Mouse (Mus musculus) liver, postnatal 0 days (tissue): ENCODE measurements around the gene Gm17542.

Experiments used
- CTCF ChIP-seq: sonication (generic); IDR thresholded peaks from 2 replicates; pipeline ENCODE4 v1.5.1; 2016; ENCODE audit warnings: antibody characterized with exemption, low read depth
- EP300 ChIP-seq: IDR thresholded peaks from 2 replicates; pipeline ENCODE4 v1.6.1; 2016; ENCODE audit warnings: antibody characterized with exemption, low read depth, mild to moderate bottlenecking

- TF ChIP-seq CTCF (peak; percentile 83), EP300 (no peak)
Observed at GRCm38 (mm10) chr10:58675533-58675932, 42.5 kb downstream of the Gm17542 start, which contains the start of gene Edar.
